Mouse (Mus musculus) CD8-positive naive resting alpha-beta T cell, adult 2 months (primary cell): ENCODE data around the gene Mphosph10.

ENCODE experiments used
- DNase-seq, 2 experiments: peaks; one replicate each; pipeline ENCODE4 v3.0.0; 2022; ENCODE audit warnings: low read depth in 2 of 2, low spot score in 2 of 2

Mphosph10 gene

DNA sequence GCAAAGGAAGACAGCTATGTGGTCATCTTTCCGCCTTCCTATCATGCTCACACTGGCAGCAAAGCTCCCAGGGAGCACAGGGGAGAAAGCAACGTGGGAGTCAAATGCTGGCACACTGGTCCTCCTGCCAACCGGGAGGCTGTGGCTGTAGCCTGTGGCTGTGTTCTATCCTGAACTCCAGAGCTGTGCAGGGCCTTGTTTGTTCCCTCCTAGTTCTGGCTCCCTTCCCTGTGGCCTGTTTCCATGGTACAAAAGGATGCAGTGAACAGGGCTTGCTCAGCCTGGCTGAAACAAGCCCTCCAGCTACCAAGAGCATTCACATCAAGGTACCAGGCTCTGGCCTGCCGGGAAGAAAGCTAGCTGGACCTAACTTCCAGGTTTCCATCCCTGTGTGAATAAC, 41.0 kb downstream of the Mphosph10 start:
- no peak for DNase-seq

DNA sequence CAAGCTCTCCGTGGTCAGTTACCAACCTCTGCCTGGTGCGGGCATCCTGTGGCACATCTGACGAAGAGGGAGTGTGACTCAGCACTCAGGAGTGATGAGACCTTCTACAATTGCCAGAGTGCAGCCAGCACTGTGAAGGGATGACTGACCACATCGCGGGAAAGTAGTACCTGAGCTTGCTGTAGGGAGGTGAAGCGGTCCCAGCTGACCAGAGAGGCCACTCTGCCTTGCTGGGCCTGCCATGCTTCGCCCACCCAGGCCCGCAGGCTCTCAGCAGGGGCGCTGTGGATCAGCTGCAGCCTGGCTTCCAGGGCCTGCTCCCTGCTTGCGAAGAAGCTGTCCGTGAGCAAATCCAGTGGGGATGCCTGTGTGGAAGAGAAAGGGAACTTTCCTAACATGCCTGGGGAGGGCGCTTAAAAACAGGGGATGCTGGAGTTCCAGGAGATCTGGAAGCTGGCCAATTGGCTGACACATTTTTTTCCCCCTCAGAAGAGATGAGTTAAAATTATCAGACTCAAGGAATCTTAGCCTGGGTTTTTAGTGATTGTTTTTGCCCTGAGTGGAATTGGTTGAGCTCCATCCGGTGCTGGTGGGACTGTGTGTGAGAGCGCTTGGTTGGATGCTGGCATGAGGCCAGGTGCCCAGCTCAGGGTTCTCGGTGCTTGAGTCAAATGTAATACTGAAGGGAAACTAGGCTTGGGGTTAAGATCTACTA, 42.8 kb downstream of the Mphosph10 start:
- DNase-seq = no peak

DNA sequence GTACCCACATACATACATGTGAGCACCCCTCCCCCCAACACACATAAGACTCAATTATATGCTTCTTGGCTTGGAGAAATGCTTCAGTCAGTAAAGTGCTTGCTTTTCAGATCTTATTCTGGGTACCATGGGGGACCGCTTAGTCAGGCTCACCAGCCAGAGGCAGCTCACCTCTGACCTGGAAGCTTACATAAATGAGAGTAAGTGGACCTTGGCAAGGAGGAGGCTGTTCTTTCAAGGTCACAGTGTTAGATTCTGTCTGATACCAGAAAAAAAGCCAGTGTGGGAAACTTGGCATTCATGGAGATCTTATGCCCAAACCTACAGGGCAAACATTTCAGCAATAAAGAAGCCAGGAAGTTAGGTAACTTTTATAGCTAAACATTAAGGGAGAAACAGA, 44.3 kb downstream of the Mphosph10 start:
- no peak for DNase-seq

DNA sequence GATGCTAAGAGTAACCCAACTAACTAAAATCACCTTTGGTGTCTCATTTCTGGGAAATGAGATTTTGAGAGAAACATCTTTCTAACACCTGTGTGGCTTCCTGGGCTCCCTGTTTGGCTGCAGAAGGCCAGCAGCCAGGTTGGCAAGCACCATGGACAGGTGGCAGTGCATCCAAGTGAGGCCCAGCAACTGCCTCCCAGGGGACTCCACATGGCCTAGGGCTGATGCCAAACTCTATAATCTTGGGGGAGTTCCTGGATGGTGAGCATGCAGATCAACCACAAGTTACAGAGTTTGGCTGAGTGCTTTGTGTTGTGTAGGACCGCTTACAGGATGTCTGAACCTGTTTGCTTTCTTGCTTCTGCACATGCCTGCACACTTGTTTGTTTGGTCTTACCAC, 59.4 kb downstream of the Mphosph10 start:
- no peak for DNase-seq

DNA sequence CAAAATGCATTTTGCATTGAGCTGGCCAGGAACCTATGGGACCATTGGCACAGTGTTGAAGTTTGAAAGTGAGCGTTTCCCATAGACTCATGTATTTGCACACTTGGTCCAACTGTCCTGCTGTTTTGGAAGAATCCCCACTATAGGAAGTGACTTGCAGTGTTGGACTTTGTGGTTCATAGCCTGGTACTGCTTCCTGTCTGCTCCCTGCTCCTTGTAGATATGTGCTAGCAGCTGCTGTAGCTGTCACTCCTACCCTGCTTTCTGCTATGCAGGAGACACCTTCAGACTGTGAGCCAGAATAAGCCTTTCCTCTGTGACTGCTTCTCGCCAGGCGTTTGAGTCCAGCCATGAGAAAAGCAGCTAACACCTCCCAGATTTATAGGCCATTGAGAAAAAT, 60.8 kb downstream of the Mphosph10 start:
- DNase-seq = no peak

DNA sequence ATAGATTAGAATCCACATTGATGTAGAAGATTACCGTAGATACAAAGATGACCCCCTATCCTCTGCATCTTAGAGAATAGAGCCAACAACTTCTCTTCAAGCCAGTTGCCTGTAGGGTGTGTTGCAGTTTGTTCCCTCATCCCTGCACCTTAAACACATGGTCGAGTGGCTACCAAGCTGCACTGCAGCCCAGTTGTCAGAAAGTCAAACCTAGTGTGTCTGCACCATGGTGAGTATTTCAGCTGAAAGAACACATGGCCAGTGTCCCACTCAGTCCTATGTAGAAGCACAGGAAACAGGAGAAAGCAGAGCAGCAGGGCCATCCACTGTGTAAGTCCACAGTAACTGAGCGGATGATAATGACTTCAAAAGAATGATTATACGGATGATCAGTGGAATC, 64.6 kb downstream of the Mphosph10 start:
- DNase-seq = no peak

DNA sequence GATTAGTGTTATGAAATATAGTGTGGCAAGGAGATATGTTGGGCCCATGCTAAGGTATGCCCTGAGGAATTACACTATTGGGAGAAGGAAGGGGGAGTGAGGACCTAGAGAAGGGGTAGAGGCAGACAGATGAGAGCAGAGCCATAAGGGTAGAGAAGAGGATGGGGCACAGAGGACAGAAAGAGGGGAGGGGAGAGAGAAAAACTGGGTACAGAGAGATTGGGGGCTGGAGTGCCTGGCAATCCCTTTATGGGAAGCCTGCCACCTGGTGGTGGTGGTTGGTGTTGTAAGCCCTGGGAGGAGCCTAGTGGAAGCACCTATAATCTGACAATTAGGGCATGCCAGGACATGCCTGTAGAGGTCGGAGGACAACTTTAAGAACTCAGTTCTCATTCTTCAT, 65.2 kb downstream of the Mphosph10 start:
- DNase-seq = peak; percentile 86 to 92
